ENCODE assay signal across 10 mouse cellular contexts in genomic region chr1:93072279-93072865, GRCm38 (mm10). TPM values are rescaled to one million over a fixed set of nuclear protein-coding genes. Genes with fewer than 3 reads are reported as not detected.
A peak's percentile ranks its signal among the peaks of the same experiment; 100 is the strongest.
DNase-seq lines count a peak whose midpoint lies in the region; ATAC-seq and TF ChIP-seq lines count a peak whose summit lies in the region.
"Had no signal": no experiment of that assay in that cellular context is flagged by ENCODE, and none has a peak within 500 bp of the region (broad histone marks: within the 10 kb centered on the region; RNA-seq: fewer than 3 reads in every experiment).

No protein-coding gene starts in this region.

- H3K27ac ChIP-seq in heart, embryonic 15.5 days = peak overlapping the region; percentile 65
- H3K27ac ChIP-seq in neural tube, embryonic 13.5 days (replicated peaks) = 0 out of 2 replicates have a peak overlapping the region, but pooled peaks have one; percentile 24
- no peak overlapping the region for H3K27ac ChIP-seq in neural tube, embryonic 15.5 days (replicated peaks)
- no peak overlapping the region for H3K27ac ChIP-seq in stomach, postnatal 0 days (replicated peaks)
- H3K27ac ChIP-seq: limb, embryonic 12.5 days had no signal

- peak; percentile 62 for ATAC-seq in heart, embryonic 15.5 days (replicated peaks; ENCODE audit: insufficient number of reproducible peaks, insufficient read depth, low FRiP score, low read depth)
- ATAC-seq in neural tube, embryonic 13.5 days (ENCODE audit: low read depth) = no peak
- no peak for ATAC-seq in neural tube, embryonic 15.5 days (ENCODE audit: low FRiP score)
- peak; percentile 15 for ATAC-seq in granulocyte monocyte progenitor cell, adult 5-6 weeks (replicated peaks; ENCODE audit: poor library complexity, severe bottlenecking)
- no peak for ATAC-seq in stomach, postnatal 0 days (ENCODE audit: low FRiP score, low TSS enrichment)

- no peak overlapping the region for H3K4me2 ChIP-seq in heart, embryonic 15.5 days
- H3K4me2 ChIP-seq in neural tube, embryonic 13.5 days = no peak overlapping the region
- no peak overlapping the region for H3K4me2 ChIP-seq in neural tube, embryonic 15.5 days
- H3K4me2 ChIP-seq in stomach, postnatal 0 days (replicated peaks; ENCODE audit: low read depth) = no peak overlapping the region
- H3K4me2 ChIP-seq: limb, embryonic 12.5 days had no signal

- DNase-seq in heart, adult 11 months = no peak
- DNase-seq in stomach, postnatal 0 days (ENCODE audit: low spot score) = peak; percentile 21
- no peak for DNase-seq in gastrocnemius, postnatal 10 days
- DNase-seq in right cerebral cortex, postnatal 4 days = no peak
- DNase-seq: cerebellum, adult 8-10 months had no signal

- no peaks in the 10 kb centered on the region for H3K27me3 ChIP-seq in heart, embryonic 15.5 days
- H3K27me3 ChIP-seq in neural tube, embryonic 13.5 days = no peaks in the 10 kb centered on the region
- no peaks in the 10 kb centered on the region for H3K27me3 ChIP-seq in neural tube, embryonic 15.5 days (replicated peaks)
- no peaks in the 10 kb centered on the region for H3K27me3 ChIP-seq in stomach, postnatal 0 days (ENCODE audit: control insufficient read depth, insufficient read depth, low read length)
- H3K27me3 ChIP-seq: limb, embryonic 12.5 days had no signal

- no peak overlapping the region for H3K9ac ChIP-seq in heart, embryonic 15.5 days
- no peak overlapping the region for H3K9ac ChIP-seq in neural tube, embryonic 13.5 days
- H3K9ac ChIP-seq in neural tube, embryonic 15.5 days (replicated peaks) = no peak overlapping the region
- no peak overlapping the region for H3K9ac ChIP-seq in stomach, postnatal 0 days (ENCODE audit: low read length)
- H3K9ac ChIP-seq: limb, embryonic 12.5 days had no signal

- WGBS in heart, embryonic 15.5 days = 55% methylated on average over 2 of the region's 2 CpGs
- 91% methylated on average over 2 of the region's 2 CpGs for WGBS in neural tube, embryonic 13.5 days
- 83% methylated on average over 2 of the region's 2 CpGs for WGBS in neural tube, embryonic 15.5 days
- WGBS in stomach, postnatal 0 days = 75% methylated on average over 2 of the region's 2 CpGs

- no peaks in the 10 kb centered on the region for H3K9me3 ChIP-seq in heart, embryonic 15.5 days (replicated peaks)
- no peaks in the 10 kb centered on the region for H3K9me3 ChIP-seq in neural tube, embryonic 13.5 days
- H3K9me3 ChIP-seq in neural tube, embryonic 15.5 days (replicated peaks) = no peaks in the 10 kb centered on the region
- H3K9me3 ChIP-seq in stomach, postnatal 0 days (ENCODE audit: control insufficient read depth, low read length) = no peaks in the 10 kb centered on the region
- H3K9me3 ChIP-seq: limb, embryonic 12.5 days had no signal

- H3K4me1 ChIP-seq in heart, embryonic 15.5 days (replicated peaks) = peaks cover 26% of the 10 kb centered on the region
- H3K4me1 ChIP-seq in neural tube, embryonic 13.5 days (replicated peaks) = peaks cover 9% of the 10 kb centered on the region; the same call in 1 of the 2 replicates
- no peaks in the 10 kb centered on the region for H3K4me1 ChIP-seq in neural tube, embryonic 15.5 days
- no peaks in the 10 kb centered on the region for H3K4me1 ChIP-seq in stomach, postnatal 0 days (replicated peaks; ENCODE audit: control insufficient read depth, insufficient read depth)
- H3K4me1 ChIP-seq: limb, embryonic 12.5 days had no signal

- no peaks in the 10 kb centered on the region for H3K36me3 ChIP-seq in heart, embryonic 15.5 days
- H3K36me3 ChIP-seq in neural tube, embryonic 13.5 days = peaks cover 100% of the 10 kb centered on the region
- peaks cover 97% of the 10 kb centered on the region for H3K36me3 ChIP-seq in neural tube, embryonic 15.5 days
- H3K36me3 ChIP-seq in stomach, postnatal 0 days (ENCODE audit: control insufficient read depth, insufficient read depth, low read length) = no peaks in the 10 kb centered on the region

- peak; percentile 67 for TF ChIP-seq CTCF in stomach, postnatal 0 days (IDR thresholded peaks at IDR 0.05; ENCODE audit: low read depth)

- no peak for TF ChIP-seq EP300 in stomach, postnatal 0 days (optimal IDR thresholded peaks at IDR 0.05)

- no peak overlapping the region for H3K4me3 ChIP-seq in heart, embryonic 15.5 days
- no peak overlapping the region for H3K4me3 ChIP-seq in neural tube, embryonic 13.5 days
- H3K4me3 ChIP-seq in neural tube, embryonic 15.5 days (replicated peaks) = no peak overlapping the region
- H3K4me3 ChIP-seq in stomach, postnatal 0 days (ENCODE audit: low read depth, low read length) = no peak overlapping the region
- H3K4me3 ChIP-seq: limb, embryonic 12.5 days had no signal

RNA-seq across cellular contexts. Expression of gene Kif1a, which starts 29.4 kb away (rescaled TPM):
- 10.2 and 13.8 TPM in 2 replicates for polyA plus RNA-seq in heart, embryonic 15.5 days (2015; fragmentation: Nextera tagmentation; extraction: Ambion mirVana)
- polyA plus RNA-seq in neural tube, embryonic 13.5 days (2015; fragmentation: Nextera tagmentation; extraction: Ambion mirVana) = 302 and 303 TPM in 2 replicates
- 433 and 485 TPM in 2 replicates for polyA plus RNA-seq in neural tube, embryonic 15.5 days (2015; fragmentation: Nextera tagmentation; extraction: Ambion mirVana)
- total RNA-seq in granulocyte monocyte progenitor cell, adult 5-6 weeks (2014; fragmentation: Nextera tagmentation) = not detected in 2 replicates
- not detected in 2 replicates for total RNA-seq in granulocyte monocyte progenitor cell, adult 5-6 weeks (2017)
- 7.7 and 9.6 TPM in 2 replicates for polyA plus RNA-seq in stomach, postnatal 0 days (2015; fragmentation: Nextera tagmentation; extraction: Ambion mirVana)
- 1 to 10 TPM; 4.7 to 6.3 TPM for total RNA-seq in gastrocnemius, postnatal 10 days (2021)

Comparison
In these comparisons a context has a peak if more than half of its experiments do, and no peak if none do; other contexts are left out.
1. H3K27ac ChIP-seq: peak in heart, embryonic 15.5 days (single experiment) and neural tube, embryonic 13.5 days (single experiment); none in neural tube, embryonic 15.5 days (single experiment) and stomach, postnatal 0 days (single experiment).
2. ATAC-seq: peak in heart, embryonic 15.5 days (single experiment) and granulocyte monocyte progenitor cell, adult 5-6 weeks (single experiment); none in neural tube, embryonic 13.5 days (single experiment), neural tube, embryonic 15.5 days (single experiment) and stomach, postnatal 0 days (single experiment).
3. RNA of gene Kif1a, which starts 29.4 kb away (polyA plus RNA-seq): 433 to 485 TPM in neural tube, embryonic 15.5 days and 302 to 303 TPM in neural tube, embryonic 13.5 days; 10.2 to 13.8 TPM in heart, embryonic 15.5 days and 7.7 to 9.6 TPM in stomach, postnatal 0 days; every median in the first group is over 10 times any median in the second.